Mouse (Mus musculus) kidney, embryonic 16.5 days (tissue): ENCODE data around the gene Alas2. TPM values are rescaled to one million over a fixed set of nuclear protein-coding genes. Genes with fewer than 3 reads are reported as not detected.
A peak's percentile ranks its signal among the peaks of the same experiment; 100 is the strongest.

Experiments used
- ATAC-seq: fragments of 200-750 bp; cut with Nextera tagmentation; 2 replicates; pipeline ENCODE4 v1.8.0; 2017; ENCODE audit warnings: moderate TSS enrichment; ENCODE audit not compliant: low FRiP score, low TSS enrichment
- H3K27ac ChIP-seq: fragments of 300-500 bp; sonication (generic); 2 replicates; pipeline ENCODE4 v1.5.1; 2014; ENCODE audit warnings: low read length
- H3K27me3 ChIP-seq: fragments of 300-500 bp; sonication (generic); 2 replicates; pipeline ENCODE4 v1.6.1; 2014; ENCODE audit warnings: low read length, control low read depth, mixed read lengths; ENCODE audit not compliant: insufficient read depth
- H3K36me3 ChIP-seq: fragments of 300-500 bp; sonication (generic); 2 replicates; pipeline ENCODE4 v1.6.1; 2014; ENCODE audit warnings: low read length, control low read depth, mixed read lengths; ENCODE audit not compliant: insufficient read depth
- H3K4me1 ChIP-seq: fragments of 300-500 bp; sonication (generic); 2 replicates; pipeline ENCODE4 v1.6.1; 2014; ENCODE audit warnings: low read length, control low read depth, mixed read lengths; ENCODE audit not compliant: insufficient read depth
- H3K4me2 ChIP-seq: fragments of 300-500 bp; sonication (generic); replicated peaks from 2 replicates; pipeline ENCODE4 v1.6.1; 2014; ENCODE audit warnings: low read depth, low read length
- H3K4me3 ChIP-seq: fragments of 300-500 bp; sonication (generic); 2 replicates; pipeline ENCODE4 v1.5.1; 2014; ENCODE audit warnings: mild to moderate bottlenecking, low read length
- H3K9ac ChIP-seq: fragments of 300-500 bp; sonication (generic); replicated peaks from 2 replicates; pipeline ENCODE4 v1.6.1; 2014; ENCODE audit warnings: low read length
- H3K9me3 ChIP-seq: fragments of 300-500 bp; sonication (generic); 2 replicates; pipeline ENCODE4 v1.6.1; 2016; ENCODE audit warnings: low read length, control low read depth
- WGBS: fragments of 180-500 bp; shearing (Covaris S2); extraction: QIAGEN DNeasy Blood & Tissue Kit; methylation state at CpG from one replicate; pipeline ENCODE4 v1.1.7; 2014; 5-methylcytosine and 5-hydroxymethylcytosine counted together
- polyA plus RNA-seq: library from polyadenylated mRNA; unstranded; fragments of >200 nt; fragmentation: Nextera tagmentation; extraction: Ambion mirVana; gene quantifications from 2 replicates; pipeline ENCODE4 v1.2.1, GENCODE M21; 2015

Alas2 gene
- 76.5 and 82.1 TPM in 2 replicates for polyA plus RNA-seq

DNA sequence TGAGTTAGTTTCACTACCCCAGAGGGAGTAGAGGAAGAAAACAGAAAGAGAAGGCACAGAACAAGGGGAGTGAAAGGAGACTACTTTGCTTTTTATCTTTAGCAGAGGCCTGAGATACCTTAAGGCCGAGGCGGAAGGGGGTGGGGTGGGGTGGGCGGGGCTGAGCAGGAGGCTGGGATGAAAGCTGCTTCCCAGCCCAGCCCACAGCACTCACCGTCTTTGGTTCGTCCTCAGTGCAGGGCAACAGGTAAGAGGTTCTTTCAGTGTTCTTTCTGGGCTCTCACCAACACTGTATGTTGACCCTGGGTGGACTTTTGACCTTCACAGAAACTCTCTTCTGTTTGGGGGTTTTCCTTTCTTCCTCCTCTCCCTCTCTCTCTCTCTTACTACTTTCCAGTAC, at the start of gene Alas2:
Alas2 (plus strand) TSS at position 137 of the 400 bp plus-strand sequence.
- Histone ChIP-seq H3K9me3 (no peaks in the 10 kb centered on the region), H3K27ac (no peak within 1 kb of the TSS), H3K36me3 (no peaks in the 10 kb centered on the region), H3K4me2 (no peak within 1 kb of the TSS), H3K4me1 (no peaks in the 10 kb centered on the region), H3K27me3 (peaks cover 4% of the 10 kb centered on the region; the same call in 1 of the 2 replicates), H3K4me3 (no peak within 1 kb of the TSS), H3K9ac (no peak within 1 kb of the TSS)
- no peak for ATAC-seq
- WGBS = 36% methylated on average over 5 of the region's 5 CpGs

DNA sequence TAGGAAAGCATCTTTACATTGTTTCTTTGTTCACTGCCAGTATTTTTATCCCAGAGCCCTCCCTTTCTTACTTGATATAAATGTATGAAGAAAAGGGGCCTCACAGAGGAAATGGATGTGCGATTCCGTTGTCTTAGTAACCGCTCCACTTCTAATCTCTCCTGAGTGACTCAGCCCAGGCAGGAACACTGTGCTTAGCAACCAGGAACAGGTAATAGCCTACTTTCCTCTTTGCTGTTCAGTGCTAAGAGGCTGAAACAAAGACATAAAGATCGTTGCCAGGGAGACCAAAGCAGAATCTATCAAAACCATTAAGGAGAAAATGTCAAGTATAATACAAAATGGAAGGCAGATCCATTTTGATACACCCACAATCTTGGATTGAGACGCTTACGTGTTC, 38.5 kb upstream of the Alas2 start:
- H3K9me3 ChIP-seq = no peaks in the 10 kb centered on the region
- no peak overlapping the region for H3K9ac ChIP-seq
- no peak overlapping the region for H3K4me2 ChIP-seq
- WGBS = 84% methylated on average over 6 of the region's 6 CpGs
- no peaks in the 10 kb centered on the region for H3K27me3 ChIP-seq
- ATAC-seq = no peak
- H3K36me3 ChIP-seq = no peaks in the 10 kb centered on the region
- no peaks in the 10 kb centered on the region for H3K4me1 ChIP-seq
- H3K27ac ChIP-seq = no peak overlapping the region
- no peak overlapping the region for H3K4me3 ChIP-seq

DNA sequence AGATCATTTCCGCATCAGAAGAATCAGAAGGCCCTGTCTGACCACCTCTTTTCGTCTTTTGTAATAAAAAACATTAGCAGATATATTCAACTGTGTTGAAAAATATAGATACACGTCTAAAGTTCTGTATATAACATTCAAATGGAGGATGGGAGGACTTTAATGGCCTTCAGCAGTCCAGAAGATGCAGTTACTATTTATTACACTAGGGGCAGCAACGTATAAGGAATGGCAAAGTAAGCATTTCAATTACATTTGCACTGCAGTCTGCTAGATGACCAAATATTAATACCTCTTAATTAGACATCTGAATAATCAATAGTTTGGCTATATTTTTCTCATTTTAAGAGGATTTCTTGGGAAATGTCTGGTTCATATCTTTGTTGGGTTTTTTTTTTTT, 36.5 kb upstream of the Alas2 start:
- Histone ChIP-seq H3K9me3 (no peaks in the 10 kb centered on the region), H3K27me3 (no peaks in the 10 kb centered on the region), H3K9ac (no peak overlapping the region), H3K4me1 (no peaks in the 10 kb centered on the region), H3K36me3 (no peaks in the 10 kb centered on the region), H3K4me2 (no peak overlapping the region), H3K27ac (no peak overlapping the region), H3K4me3 (no peak overlapping the region)
- no peak for ATAC-seq
- WGBS = 54% methylated on average over 4 of the region's 4 CpGs

- Histone ChIP-seq H3K27ac (no peak overlapping the region), H3K36me3 (no peaks in the 10 kb centered on the region), H3K27me3 (no peaks in the 10 kb centered on the region), H3K9me3 (no peaks in the 10 kb centered on the region), H3K4me1 (no peaks in the 10 kb centered on the region), H3K9ac (no peak overlapping the region), H3K4me2 (no peak overlapping the region), H3K4me3 (no peak overlapping the region)
- 78% methylated on average over 6 of the region's 6 CpGs for WGBS
- ATAC-seq = peak; percentile 42; the same call in 1 of the 2 replicates
These were observed 35.9 kb upstream of the Alas2 start for GRCm38 (mm10) chrX:150511274-150511673.

GRCm38 (mm10) chrX:150514127-150514526, 33.0 kb upstream of the Alas2 start:
- H3K9ac ChIP-seq = no peak overlapping the region
- no peak overlapping the region for H3K27ac ChIP-seq
- ATAC-seq = no peak
- WGBS = 96% methylated on average over 1 of the region's 1 CpGs
- no peak overlapping the region for H3K4me3 ChIP-seq
- no peaks in the 10 kb centered on the region for H3K36me3 ChIP-seq
- no peaks in the 10 kb centered on the region; the same call in 1 of the 2 replicates for H3K27me3 ChIP-seq
- no peak overlapping the region for H3K4me2 ChIP-seq
- no peaks in the 10 kb centered on the region for H3K4me1 ChIP-seq
- no peaks in the 10 kb centered on the region for H3K9me3 ChIP-seq

DNA sequence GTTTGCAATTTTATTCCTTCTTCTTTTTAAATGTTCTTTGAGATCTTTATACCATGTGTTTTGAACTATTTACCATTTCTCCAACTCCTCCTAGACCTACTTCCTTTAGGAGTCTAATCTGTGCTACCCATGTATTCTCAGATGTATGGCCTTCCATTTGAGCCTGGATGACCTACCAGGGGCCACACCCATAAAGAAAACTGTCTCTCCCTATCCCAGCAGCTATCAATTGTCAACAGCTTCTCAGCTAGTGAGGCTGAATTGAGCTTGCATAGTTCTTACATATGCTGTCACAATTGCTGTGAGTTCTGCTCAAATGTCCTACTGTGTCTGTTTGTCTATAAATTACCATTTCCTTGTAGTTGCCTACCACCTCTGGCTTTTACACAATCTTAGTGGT, 31.2 kb upstream of the Alas2 start:
- no peak overlapping the region for H3K9ac ChIP-seq
- no peaks in the 10 kb centered on the region for H3K9me3 ChIP-seq
- H3K36me3 ChIP-seq = no peaks in the 10 kb centered on the region
- H3K27me3 ChIP-seq = no peaks in the 10 kb centered on the region; the same call in 1 of the 2 replicates
- H3K4me2 ChIP-seq = no peak overlapping the region
- no peaks in the 10 kb centered on the region for H3K4me1 ChIP-seq
- H3K27ac ChIP-seq = no peak overlapping the region
- ATAC-seq = no peak
- H3K4me3 ChIP-seq = no peak overlapping the region

DNA sequence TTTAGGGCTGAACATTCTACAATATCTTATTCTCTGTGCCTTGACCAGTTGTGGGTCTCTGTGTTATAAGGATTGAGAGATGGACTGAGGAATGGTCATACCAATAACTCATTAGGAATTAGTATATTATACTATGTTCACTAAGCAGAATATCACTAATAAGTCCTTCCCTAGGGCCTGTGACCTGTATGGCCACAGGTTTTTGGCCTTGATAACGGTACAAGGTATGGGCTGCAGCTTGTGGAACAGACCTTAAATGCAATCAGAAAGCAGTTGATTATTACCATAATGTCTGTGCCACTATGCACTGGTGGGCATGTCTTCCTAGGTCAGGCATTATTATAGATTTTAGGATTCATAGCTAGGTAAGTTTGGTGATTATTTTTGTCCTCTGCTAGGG, 30.7 kb upstream of the Alas2 start:
- Histone ChIP-seq H3K27ac (no peak overlapping the region), H3K4me1 (no peaks in the 10 kb centered on the region), H3K4me3 (no peak overlapping the region), H3K4me2 (no peak overlapping the region), H3K9ac (no peak overlapping the region), H3K27me3 (no peaks in the 10 kb centered on the region; the same call in 1 of the 2 replicates), H3K36me3 (no peaks in the 10 kb centered on the region), H3K9me3 (no peaks in the 10 kb centered on the region)
- ATAC-seq = no peak
- 88% methylated on average over 1 of the region's 1 CpGs for WGBS

DNA sequence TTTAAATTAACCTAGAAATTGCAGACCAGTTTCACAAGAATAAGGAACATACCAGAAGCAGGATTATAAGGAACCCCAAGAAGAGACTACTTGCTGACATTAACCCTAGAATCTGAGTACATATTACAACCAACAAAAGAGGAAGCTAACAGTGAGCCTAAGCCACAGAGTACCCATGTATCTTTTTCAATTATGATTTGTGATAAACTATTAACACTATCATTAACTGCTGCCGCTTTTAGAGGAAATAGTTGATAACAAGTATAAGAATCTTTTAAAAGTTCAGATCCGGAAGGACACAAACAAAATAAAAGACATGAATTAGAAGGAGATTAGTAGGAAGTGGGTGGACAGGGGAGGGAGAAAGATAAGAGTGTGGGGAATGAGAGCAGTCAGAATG, 7.1 kb upstream of the Alas2 start:
- H3K9ac ChIP-seq = no peak overlapping the region
- H3K4me1 ChIP-seq = no peaks in the 10 kb centered on the region
- WGBS = 91% methylated on average over 2 of the region's 2 CpGs

GRCm38 (mm10) chrX:150541684-150542083, 5.5 kb upstream of the Alas2 start:
- H3K4me3 ChIP-seq = no peak overlapping the region
- H3K36me3 ChIP-seq = no peaks in the 10 kb centered on the region
- H3K9me3 ChIP-seq = no peaks in the 10 kb centered on the region; the same call in 1 of the 2 replicates
- ATAC-seq = no peak
- peaks cover 2% of the 10 kb centered on the region; the same call in 1 of the 2 replicates for H3K27me3 ChIP-seq
- no peak overlapping the region for H3K4me2 ChIP-seq
- no peak overlapping the region for H3K27ac ChIP-seq
- H3K4me1 ChIP-seq = no peaks in the 10 kb centered on the region
- no peak overlapping the region for H3K9ac ChIP-seq

More for the DNA sequence above, 7.1 kb upstream of the Alas2 start:
- peaks cover 2% of the 10 kb centered on the region; the same call in 1 of the 2 replicates for H3K27me3 ChIP-seq
- H3K4me2 ChIP-seq = no peak overlapping the region
- H3K27ac ChIP-seq = no peak overlapping the region
- no peaks in the 10 kb centered on the region for H3K36me3 ChIP-seq
- no peak for ATAC-seq
- no peak overlapping the region for H3K4me3 ChIP-seq
- H3K9me3 ChIP-seq = no peaks in the 10 kb centered on the region; the same call in 1 of the 2 replicates

- Histone ChIP-seq H3K4me3 (no peak overlapping the region), H3K27me3 (peaks cover 8% of the 10 kb centered on the region; the same call in 1 of the 2 replicates), H3K9ac (no peak overlapping the region), H3K9me3 (no peaks in the 10 kb centered on the region), H3K4me2 (no peak overlapping the region), H3K27ac (no peak overlapping the region), H3K4me1 (no peaks in the 10 kb centered on the region), H3K36me3 (no peaks in the 10 kb centered on the region)
- ATAC-seq = no peak
- 74% methylated on average over 3 of the region's 3 CpGs for WGBS
These were observed 2.5 kb downstream of the Alas2 start for GRCm38 (mm10) chrX:150549639-150550038.
